Mouse (Mus musculus) lung, adult 2 months (tissue): Measurements from ENCODE around the gene Slc46a3.
"Not testable (repeated sequence)": the region's sequence is repeated elsewhere in the genome, so short reads cannot be mapped to it uniquely, and the experiment has no call there.

Experiments used
- CTCF ChIP-seq: fragments of 200-500 bp; IDR thresholded peaks from 2 replicates; pipeline ENCODE4 v1.5.1; 2011; ENCODE audit warnings: mild to moderate bottlenecking, low read length, control low read depth; ENCODE audit not compliant: insufficient read depth
- POLR2A ChIP-seq: fragments of 200-500 bp; IDR thresholded peaks from 2 replicates; pipeline ENCODE4 v1.6.1; 2011; ENCODE audit warnings: low read depth, mild to moderate bottlenecking, control low read depth, low read length, borderline replicate concordance; ENCODE audit errors: extremely low read depth

DNA sequence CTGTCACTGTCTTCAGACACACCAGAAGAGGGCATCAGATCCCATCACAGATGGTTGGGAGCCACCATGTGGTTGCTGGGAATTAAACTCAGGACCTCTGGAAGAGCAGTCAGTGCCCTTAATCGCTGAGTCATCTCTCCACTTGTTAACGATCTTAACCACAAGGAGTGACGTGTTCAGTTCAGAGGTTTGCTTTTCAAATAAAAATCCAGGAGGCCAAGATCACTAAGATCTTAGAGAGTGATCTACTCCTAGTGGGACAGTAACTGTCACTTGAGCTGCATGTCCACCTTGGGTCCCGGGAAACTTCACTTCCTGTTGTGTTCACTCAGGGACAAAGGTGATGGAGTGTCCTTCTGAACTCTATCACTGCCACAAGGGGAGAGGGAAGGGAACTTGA is 1.9 kb upstream of the Slc46a3 start:
- TF ChIP-seq CTCF, POLR2A: not testable (repeated sequence)
